11 mouse cellular contexts compared by ENCODE assay signal in the genomic region with DNA sequence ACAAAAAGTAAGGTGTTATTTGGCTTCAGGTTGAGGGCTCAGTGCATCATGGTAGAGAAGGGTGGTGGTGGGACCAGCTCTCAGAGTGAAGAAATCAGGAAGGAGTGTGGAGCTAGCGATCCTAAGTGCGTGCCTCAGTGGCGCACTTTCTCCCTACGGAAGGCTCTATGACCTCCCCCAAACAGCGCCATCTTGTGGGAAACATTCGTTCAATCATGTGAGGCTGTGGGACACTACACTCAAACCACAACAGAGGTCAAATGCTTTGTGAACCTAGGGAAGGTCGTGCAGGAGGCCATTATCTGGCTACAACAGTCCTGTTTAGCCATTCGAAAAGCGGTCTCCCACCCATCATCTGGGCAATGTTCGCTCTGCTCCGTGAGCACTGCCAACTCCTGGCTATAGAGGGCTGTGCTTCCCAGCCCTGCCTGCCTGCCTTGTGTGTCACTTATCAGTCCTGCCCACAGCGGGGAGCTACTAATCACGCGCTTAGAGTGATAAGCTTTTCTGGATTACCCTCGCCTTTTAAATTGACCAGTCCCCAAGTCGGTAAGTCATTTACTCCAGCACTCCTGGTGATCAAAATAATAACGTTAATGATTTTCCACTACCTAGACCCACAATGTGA.
A peak's percentile ranks its signal among the peaks of the same experiment; 100 is the strongest.
DNase-seq lines count a peak whose midpoint lies in the region; ATAC-seq lines count a peak whose summit lies in the region.
"Had no signal": no experiment of that assay in that cellular context is flagged by ENCODE, and none has a peak within 500 bp of the region (broad histone marks: within the 10 kb centered on the region; RNA-seq: fewer than 3 reads in every experiment).

No protein-coding gene starts in this region.

- peak; percentile 84 for DNase-seq in R1 (ENCODE audit: low read depth, low spot score)
- DNase-seq in embryo, embryonic 11 days: peak; percentile 16
- peak; percentile 30 to 53 for DNase-seq in kidney, postnatal 25 days
- no peak for DNase-seq in thymus, postnatal 10 days (ENCODE audit: low spot score in 2 of 2)
- no peak for DNase-seq in neural tube, embryonic 10.5 days (ENCODE audit: extremely low spot score, low spot score)
- DNase-seq: spleen, adult 18-20 months had no signal

- peak overlapping the region; percentile 32 for H3K4me2 ChIP-seq in hindbrain, embryonic 16.5 days (ENCODE audit: low read length)
- no peak overlapping the region for H3K4me2 ChIP-seq in hindbrain, embryonic 12.5 days (replicated peaks)
- H3K4me2 ChIP-seq: neural tube, embryonic 15.5 days had no signal

- H3K36me3 ChIP-seq in hindbrain, embryonic 16.5 days (ENCODE audit: control insufficient read depth, insufficient read depth, low read length): no peaks in the 10 kb centered on the region
- no peaks in the 10 kb centered on the region for H3K36me3 ChIP-seq in hindbrain, embryonic 12.5 days
- H3K36me3 ChIP-seq: neural tube, embryonic 15.5 days had no signal

- H3K4me3 ChIP-seq in hindbrain, embryonic 16.5 days (ENCODE audit: low read length): no peak overlapping the region
- H3K4me3 ChIP-seq in hindbrain, embryonic 12.5 days: no peak overlapping the region
- H3K4me3 ChIP-seq: neural tube, embryonic 15.5 days had no signal

- H3K9me3 ChIP-seq in hindbrain, embryonic 16.5 days (ENCODE audit: control insufficient read depth, low read length): no peaks in the 10 kb centered on the region
- H3K9me3 ChIP-seq in hindbrain, embryonic 12.5 days (replicated peaks): no peaks in the 10 kb centered on the region
- H3K9me3 ChIP-seq: neural tube, embryonic 15.5 days had no signal

- WGBS in hindbrain, embryonic 16.5 days: 30% methylated on average over 17 of the region's 17 CpGs
- 32% methylated on average over 17 of the region's 17 CpGs for WGBS in hindbrain, embryonic 12.5 days

- no peak overlapping the region for H3K27ac ChIP-seq in hindbrain, embryonic 16.5 days (ENCODE audit: low read depth, low read length)
- no peak overlapping the region for H3K27ac ChIP-seq in hindbrain, embryonic 12.5 days
- H3K27ac ChIP-seq: macrophage; neural tube, embryonic 15.5 days had no signal

- H3K4me1 ChIP-seq in hindbrain, embryonic 16.5 days (ENCODE audit: control insufficient read depth, insufficient read depth, low read depth, low read length): peaks cover 2% of the 10 kb centered on the region
- no peaks in the 10 kb centered on the region for H3K4me1 ChIP-seq in hindbrain, embryonic 12.5 days

- no peaks in the 10 kb centered on the region for H3K27me3 ChIP-seq in hindbrain, embryonic 16.5 days (replicated peaks; ENCODE audit: control insufficient read depth, insufficient read depth, low read length)
- no peaks in the 10 kb centered on the region for H3K27me3 ChIP-seq in hindbrain, embryonic 12.5 days
- H3K27me3 ChIP-seq: neural tube, embryonic 15.5 days had no signal

- H3K9ac ChIP-seq in hindbrain, embryonic 16.5 days (ENCODE audit: low read depth, low read length): no peak overlapping the region
- H3K9ac ChIP-seq in hindbrain, embryonic 12.5 days: no peak overlapping the region
- H3K9ac ChIP-seq: neural tube, embryonic 15.5 days had no signal

- ATAC-seq in hindbrain, embryonic 16.5 days: peak; percentile 70
- no peak for ATAC-seq in hindbrain, embryonic 12.5 days (ENCODE audit: low FRiP score)
- no peak for ATAC-seq in monocyte, adult 5-6 weeks (replicated peaks; ENCODE audit: insufficient number of reproducible peaks, low FRiP score, low TSS enrichment, poor library complexity, severe bottlenecking)

Comparison
In these comparisons a context has a peak if more than half of its experiments do, and no peak if none do; other contexts are left out.
1. DNase-seq: peak in R1 (single experiment), embryo, embryonic 11 days (single experiment) and kidney, postnatal 25 days (2 of 2); none in thymus, postnatal 10 days (0 of 2) and neural tube, embryonic 10.5 days (single experiment).